10 mouse cellular contexts compared by ENCODE assay signal in genomic region chr10:62739961-62740737, GRCm38 (mm10). TPM values are rescaled to one million over a fixed set of nuclear protein-coding genes. Genes with fewer than 3 reads are reported as not detected.
DNase-seq lines count a peak whose midpoint lies in the region; ATAC-seq and TF ChIP-seq lines count a peak whose summit lies in the region.
"Had no signal": no experiment of that assay in that cellular context is flagged by ENCODE, and none has a peak within 500 bp of the region (broad histone marks: within the 10 kb centered on the region; RNA-seq: fewer than 3 reads in every experiment).

No protein-coding gene starts in this region.

- no peaks in the 10 kb centered on the region for H3K9me3 ChIP-seq in kidney, embryonic 14.5 days (ENCODE audit: control insufficient read depth, low read length)
- H3K9me3 ChIP-seq: limb, embryonic 13.5 days; neural tube, embryonic 12.5 days had no signal

- no peak overlapping the region for H3K9ac ChIP-seq in kidney, embryonic 14.5 days (ENCODE audit: low read depth, low read length)
- H3K9ac ChIP-seq: limb, embryonic 13.5 days; neural tube, embryonic 12.5 days had no signal

- ATAC-seq in frontal cortex, adult (ENCODE audit: low TSS enrichment) = peak; percentile 78
- no peak for ATAC-seq in erythroid progenitor cell, adult 5-6 weeks (replicated peaks; ENCODE audit: low FRiP score, poor library complexity, severe bottlenecking)
- ATAC-seq in kidney, embryonic 14.5 days (ENCODE audit: low FRiP score, low TSS enrichment) = no peak

- H3K4me1 ChIP-seq in kidney, embryonic 14.5 days (ENCODE audit: control insufficient read depth, insufficient read depth, low read length) = no peaks in the 10 kb centered on the region
- H3K4me1 ChIP-seq: limb, embryonic 13.5 days had no signal

- H3K36me3 ChIP-seq in kidney, embryonic 14.5 days (ENCODE audit: control insufficient read depth, insufficient read depth, low read length) = peaks cover 38% of the 10 kb centered on the region

- H3K27me3 ChIP-seq in kidney, embryonic 14.5 days (ENCODE audit: control insufficient read depth, insufficient read depth, low read length) = no peaks in the 10 kb centered on the region
- H3K27me3 ChIP-seq: limb, embryonic 13.5 days; neural tube, embryonic 12.5 days had no signal

- 91% methylated on average over 4 of the region's 4 CpGs for WGBS in kidney, embryonic 14.5 days

- DNase-seq in frontal cortex, postnatal 25 days (ENCODE audit: low spot score in 2 of 2) = no peak
- DNase-seq in A20 (ENCODE audit: low read depth, low spot score) = peak; percentile 17
- peak; percentile 56 to 67 for DNase-seq in cerebellum, postnatal 36 days
- DNase-seq in layer of hippocampus, adult 2 months (ENCODE audit: low spot score in 2 of 2) = peak in 1 of 2 experiments; percentile 23
- no peak for DNase-seq in adrenal gland, adult 18-20 months (ENCODE audit: low spot score in 2 of 2)

- no peak overlapping the region for H3K4me2 ChIP-seq in kidney, embryonic 14.5 days (replicated peaks; ENCODE audit: low read depth, low read length)
- H3K4me2 ChIP-seq: limb, embryonic 13.5 days; neural tube, embryonic 12.5 days had no signal

- no peak overlapping the region for H3K4me3 ChIP-seq in layer of hippocampus, adult 2 months
- H3K4me3 ChIP-seq in kidney, embryonic 14.5 days (ENCODE audit: low read length) = no peak overlapping the region
- H3K4me3 ChIP-seq: limb, embryonic 13.5 days; neural tube, embryonic 12.5 days had no signal

- peak overlapping the region; percentile 80 for H3K27ac ChIP-seq in layer of hippocampus, adult 2 months
- no peak overlapping the region for H3K27ac ChIP-seq in kidney, embryonic 14.5 days (ENCODE audit: low read depth, low read length)
- H3K27ac ChIP-seq: limb, embryonic 13.5 days; neural tube, embryonic 12.5 days had no signal

- TF ChIP-seq CTCF in layer of hippocampus, adult 2 months (conservative IDR thresholded peaks at IDR 0.05) = no peak

RNA-seq across cellular contexts. Expression of gene Stox1, which starts 14.2 kb away (rescaled TPM):
- total RNA-seq in layer of hippocampus, adult 2 months (2021) = 1 to 10 TPM; 2.3 to 2.6 TPM
- not detected in 2 replicates for total RNA-seq in erythroid progenitor cell, adult 5-6 weeks (2015; ENCODE audit: low replicate concordance)
- not detected in 2 replicates for total RNA-seq in erythroid progenitor cell, adult 5-6 weeks (2017; ENCODE audit: low replicate concordance)
- polyA plus RNA-seq in kidney, embryonic 14.5 days (2014; fragmentation: Nextera tagmentation; extraction: Ambion mirVana) = 2.7 and 3.1 TPM in 2 replicates
- total RNA-seq in adrenal gland, adult 18-20 months (2021) = 1 to 10 TPM in 1 of 2 experiments, under 1 TPM in 1; 0.54 to 1.1 TPM

RNA-seq across cellular contexts. Expression of gene Ccar1, which starts 51.9 kb away (rescaled TPM):
- 10 to 100 TPM; 59.4 to 60.6 TPM for total RNA-seq in layer of hippocampus, adult 2 months (2021)
- total RNA-seq in erythroid progenitor cell, adult 5-6 weeks (2015; ENCODE audit: low replicate concordance) = 110 and 114 TPM in 2 replicates
- 126 and 172 TPM in 2 replicates for total RNA-seq in erythroid progenitor cell, adult 5-6 weeks (2017; ENCODE audit: low replicate concordance)
- polyA plus RNA-seq in kidney, embryonic 14.5 days (2014; fragmentation: Nextera tagmentation; extraction: Ambion mirVana) = 121 and 178 TPM in 2 replicates
- total RNA-seq in adrenal gland, adult 18-20 months (2021) = 10 to 100 TPM; 65.6 to 89.6 TPM

Comparison
In these comparisons a context has a peak if more than half of its experiments do, and no peak if none do; other contexts are left out.
1. DNase-seq: peak in A20 (single experiment) and cerebellum, postnatal 36 days (2 of 2); none in frontal cortex, postnatal 25 days (0 of 2) and adrenal gland, adult 18-20 months (0 of 2).